ENCODE assay signal across 9 mouse cellular contexts in genomic region chr7:45198435-45198834, GRCm38 (mm10). TPM values are rescaled to one million over a fixed set of nuclear protein-coding genes. Genes with fewer than 3 reads are reported as not detected.
DNase-seq lines count a peak whose midpoint lies in the region; ATAC-seq and TF ChIP-seq lines count a peak whose summit lies in the region.
"Had no signal": no experiment of that assay in that cellular context is flagged by ENCODE, and none has a peak within 500 bp of the region (broad histone marks: within the 10 kb centered on the region; RNA-seq: fewer than 3 reads in every experiment).

No protein-coding gene starts in this region.

- no peak for TF ChIP-seq POLR2A in bone marrow macrophage, adult 2 months (IDR thresholded peaks at IDR 0.05; ENCODE audit: borderline replicate concordance, low read depth, low read length)

- H3K4me2 ChIP-seq in forebrain, embryonic 11.5 days (ENCODE audit: low read depth, low read length, severe bottlenecking): no peak overlapping the region
- no peak overlapping the region for H3K4me2 ChIP-seq in lung, embryonic 14.5 days

- H3K36me3 ChIP-seq in forebrain, embryonic 11.5 days (ENCODE audit: control insufficient read depth, insufficient read depth, low read length): no peaks in the 10 kb centered on the region
- H3K36me3 ChIP-seq in lung, embryonic 14.5 days (ENCODE audit: insufficient read depth): no peaks in the 10 kb centered on the region

- no peak overlapping the region for H3K4me3 ChIP-seq in bone marrow macrophage, adult 2 months (ENCODE audit: insufficient read depth, low read length)
- H3K4me3 ChIP-seq in forebrain, embryonic 11.5 days (ENCODE audit: low read depth, low read length): no peak overlapping the region
- H3K4me3 ChIP-seq in lung, embryonic 14.5 days (ENCODE audit: low read depth, low read length): no peak overlapping the region

- peak; percentile 73 for TF ChIP-seq CTCF in bone marrow macrophage, adult 2 months (IDR thresholded peaks at IDR 0.05; ENCODE audit: low read depth, low read length)
- TF ChIP-seq CTCF in lung, embryonic 14.5 days (IDR thresholded peaks at IDR 0.05; ENCODE audit: low read depth): peak; percentile 89

- peak; percentile 80 for DNase-seq in ES-CJ7 (ENCODE audit: low read depth, low spot score)
- DNase-seq in forebrain, embryonic 11.5 days (ENCODE audit: low spot score): peak; percentile 80
- peak; percentile 45 for DNase-seq in heart, postnatal 25 days (ENCODE audit: low spot score)
- DNase-seq in kidney, postnatal 4 days: peak; percentile 82 to 87
- DNase-seq in lung, embryonic 14.5 days: peak; percentile 87
- peak; percentile 57 for DNase-seq in ovary, postnatal 14 days (ENCODE audit: low spot score)

- 18% methylated on average over 5 of the region's 5 CpGs for WGBS in forebrain, embryonic 11.5 days
- 10% methylated on average over 5 of the region's 5 CpGs for WGBS in lung, embryonic 14.5 days

- H3K27me3 ChIP-seq in forebrain, embryonic 11.5 days (ENCODE audit: control insufficient read depth, insufficient read depth, low read length): no peaks in the 10 kb centered on the region
- no peaks in the 10 kb centered on the region for H3K27me3 ChIP-seq in lung, embryonic 14.5 days (ENCODE audit: insufficient read depth, low read length)

- no peaks in the 10 kb centered on the region for H3K4me1 ChIP-seq in bone marrow macrophage, adult 2 months (ENCODE audit: control insufficient read depth, insufficient read depth, low read length)
- 0 out of 2 replicates have a peak, but pooled peaks cover 3% of the 10 kb centered on the region for H3K4me1 ChIP-seq in forebrain, embryonic 11.5 days (replicated peaks; ENCODE audit: control insufficient read depth, insufficient read depth, low read length)
- no peaks in the 10 kb centered on the region for H3K4me1 ChIP-seq in lung, embryonic 14.5 days (ENCODE audit: insufficient read depth)

- no peak overlapping the region for H3K27ac ChIP-seq in bone marrow macrophage, adult 2 months (ENCODE audit: insufficient read depth, low read depth, low read length)
- no peak overlapping the region for H3K27ac ChIP-seq in forebrain, embryonic 11.5 days (ENCODE audit: low read depth, low read length)
- H3K27ac ChIP-seq in lung, embryonic 14.5 days (ENCODE audit: low read depth): no peak overlapping the region

- no peak for ATAC-seq in forebrain, embryonic 11.5 days (replicated peaks; ENCODE audit: low FRiP score)
- peak; percentile 32; the same call in 1 of the 2 replicates for ATAC-seq in lung, embryonic 14.5 days (ENCODE audit: insufficient read depth)
- ATAC-seq in erythroblast, adult 5-6 weeks (replicated peaks; ENCODE audit: low FRiP score, poor library complexity, severe bottlenecking): no peak

- H3K9ac ChIP-seq in forebrain, embryonic 11.5 days (ENCODE audit: low read length): no peak overlapping the region
- H3K9ac ChIP-seq in lung, embryonic 14.5 days: no peak overlapping the region

- intact Hi-C loops in heart, postnatal 25 days (cut with DNase I): loop anchor here (1.0 kb wide), 1 partner anchor 36 kb away; no protein-coding TSS in a partner anchor

- H3K9me3 ChIP-seq in forebrain, embryonic 11.5 days (ENCODE audit: control insufficient read depth, low read length): no peaks in the 10 kb centered on the region
- no peaks in the 10 kb centered on the region for H3K9me3 ChIP-seq in lung, embryonic 14.5 days (ENCODE audit: low read depth, low read length)

RNA-seq across cellular contexts. Expression of gene Ccdc155, which starts 6.3 kb away (rescaled TPM):
- polyA plus RNA-seq in bone marrow macrophage, adult 2 months (2012; ENCODE audit: insufficient read depth, insufficient read length, missing spikeins): 0.24 TPM in 1 of 2 replicates, not detected in the other
- 0.83 and 0.90 TPM in 2 replicates for polyA plus RNA-seq in forebrain, embryonic 11.5 days (2014; fragmentation: Nextera tagmentation; extraction: Ambion mirVana)
- not detected for total RNA-seq in heart, postnatal 25 days (2021)
- polyA plus RNA-seq in lung, embryonic 14.5 days (2014; fragmentation: Nextera tagmentation; extraction: Ambion mirVana): 0.19 and 0.38 TPM in 2 replicates
- total RNA-seq in erythroblast, adult 5-6 weeks (2015; ENCODE audit: low replicate concordance): not detected in 2 replicates
- not detected in 2 replicates for total RNA-seq in erythroblast, adult 5-6 weeks (2017; ENCODE audit: low replicate concordance)

RNA-seq across cellular contexts. Expression of gene Dkkl1, which starts 13.5 kb away (rescaled TPM):
- polyA plus RNA-seq in bone marrow macrophage, adult 2 months (2012; ENCODE audit: insufficient read depth, insufficient read length, missing spikeins): not detected in 2 replicates
- 0.48 TPM in 1 of 2 replicates, not detected in the other for polyA plus RNA-seq in forebrain, embryonic 11.5 days (2014; fragmentation: Nextera tagmentation; extraction: Ambion mirVana)
- not detected for total RNA-seq in heart, postnatal 25 days (2021)
- 0.45 TPM in 1 of 2 replicates, not detected in the other for polyA plus RNA-seq in lung, embryonic 14.5 days (2014; fragmentation: Nextera tagmentation; extraction: Ambion mirVana)
- total RNA-seq in erythroblast, adult 5-6 weeks (2015; ENCODE audit: low replicate concordance): 6.3 and 20.8 TPM in 2 replicates
- total RNA-seq in erythroblast, adult 5-6 weeks (2017; ENCODE audit: low replicate concordance): 0.56 TPM in 1 of 2 replicates, not detected in the other
- total RNA-seq: gastrocnemius, postnatal 4 days had no signal

RNA-seq across cellular contexts. Expression of gene Tead2, which starts 17.1 kb away (rescaled TPM):
- polyA plus RNA-seq in bone marrow macrophage, adult 2 months (2012; ENCODE audit: insufficient read depth, insufficient read length, missing spikeins): 2.1 TPM in 1 of 2 replicates, not detected in the other
- polyA plus RNA-seq in forebrain, embryonic 11.5 days (2014; fragmentation: Nextera tagmentation; extraction: Ambion mirVana): 297 and 318 TPM in 2 replicates
- 10 to 100 TPM in 1 of 2 experiments, 1 to 10 TPM in 1; 7.0 to 12.0 TPM for total RNA-seq in heart, postnatal 25 days (2021)
- 204 and 222 TPM in 2 replicates for polyA plus RNA-seq in lung, embryonic 14.5 days (2014; fragmentation: Nextera tagmentation; extraction: Ambion mirVana)
- total RNA-seq in erythroblast, adult 5-6 weeks (2015; ENCODE audit: low replicate concordance): not detected in 2 replicates
- total RNA-seq in erythroblast, adult 5-6 weeks (2017; ENCODE audit: low replicate concordance): 0.42 and 0.51 TPM in 2 replicates

RNA-seq across cellular contexts. Expression of gene Pth2, which starts 17.6 kb away (rescaled TPM):
- polyA plus RNA-seq in bone marrow macrophage, adult 2 months (2012; ENCODE audit: insufficient read depth, insufficient read length, missing spikeins): not detected in 2 replicates
- not detected in 2 replicates for polyA plus RNA-seq in forebrain, embryonic 11.5 days (2014; fragmentation: Nextera tagmentation; extraction: Ambion mirVana)
- not detected for total RNA-seq in heart, postnatal 25 days (2021)
- not detected in 2 replicates for polyA plus RNA-seq in lung, embryonic 14.5 days (2014; fragmentation: Nextera tagmentation; extraction: Ambion mirVana)
- not detected in 2 replicates for total RNA-seq in erythroblast, adult 5-6 weeks (2015; ENCODE audit: low replicate concordance)
- not detected in 2 replicates for total RNA-seq in erythroblast, adult 5-6 weeks (2017; ENCODE audit: low replicate concordance)
- total RNA-seq: gastrocnemius, postnatal 4 days had no signal

RNA-seq across cellular contexts. Expression of gene Gfy, which starts 19.1 kb away (rescaled TPM):
- polyA plus RNA-seq in bone marrow macrophage, adult 2 months (2012; ENCODE audit: insufficient read depth, insufficient read length, missing spikeins): not detected in 2 replicates
- polyA plus RNA-seq in forebrain, embryonic 11.5 days (2014; fragmentation: Nextera tagmentation; extraction: Ambion mirVana): 0.13 and 0.33 TPM in 2 replicates
- total RNA-seq in heart, postnatal 25 days (2021): not detected
- not detected in 2 replicates for polyA plus RNA-seq in lung, embryonic 14.5 days (2014; fragmentation: Nextera tagmentation; extraction: Ambion mirVana)
- total RNA-seq in erythroblast, adult 5-6 weeks (2015; ENCODE audit: low replicate concordance): not detected in 2 replicates
- not detected in 2 replicates for total RNA-seq in erythroblast, adult 5-6 weeks (2017; ENCODE audit: low replicate concordance)

Comparison
In these comparisons a context has a peak if more than half of its experiments do, and no peak if none do; other contexts are left out.
1. RNA of gene Tead2, which starts 17.1 kb away (polyA plus RNA-seq): 297 to 318 TPM in forebrain, embryonic 11.5 days and 204 to 222 TPM in lung, embryonic 14.5 days; 2.1 TPM in bone marrow macrophage, adult 2 months; every median in the first group is over 10 times any median in the second.
2. Peak in every context shown above with its lines, with median percentiles within 50 percentile points of each other: DNase-seq.